8 mouse cellular contexts compared by ENCODE assay signal in the genomic region with DNA sequence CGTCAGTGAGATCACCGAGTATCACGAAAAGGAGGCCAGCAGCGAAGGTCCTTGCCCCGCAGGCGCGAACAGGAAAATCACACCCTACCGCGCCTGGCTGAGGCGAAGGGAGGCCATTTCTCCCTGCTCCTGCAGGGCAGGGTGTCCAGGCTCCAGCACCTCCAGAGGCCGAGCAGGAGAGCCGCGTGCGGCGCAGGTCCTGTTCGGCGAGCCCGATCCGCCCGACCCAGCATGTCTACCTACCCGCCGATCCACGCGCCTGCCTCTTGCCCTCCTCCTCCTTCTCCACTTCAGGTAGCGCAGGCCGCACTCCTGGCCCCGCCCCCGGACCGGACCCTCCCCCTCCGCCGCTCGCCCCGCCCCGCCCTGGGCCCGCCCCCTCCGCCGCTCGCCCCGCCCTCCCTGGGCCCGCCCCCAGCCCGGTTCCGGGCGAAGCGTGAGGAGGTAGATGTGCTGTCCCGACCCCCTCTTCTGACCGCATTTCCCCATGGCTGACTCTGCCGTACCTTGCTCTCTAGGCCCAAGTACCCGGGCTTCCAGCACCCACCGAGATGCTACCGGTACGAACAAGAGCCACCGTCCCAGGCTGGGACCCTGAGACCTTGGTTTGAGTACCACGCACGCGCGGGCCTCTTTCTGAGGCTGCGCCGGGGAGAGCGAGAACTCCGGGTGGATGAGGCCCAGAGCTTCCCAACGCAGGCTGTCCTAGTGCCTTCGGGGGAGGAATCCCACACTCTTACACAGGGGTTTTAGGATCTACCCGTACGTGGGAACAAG. TPM values are rescaled to one million over a fixed set of nuclear protein-coding genes. Genes with fewer than 3 reads are reported as not detected.
A peak's percentile ranks its signal among the peaks of the same experiment; 100 is the strongest.
DNase-seq lines count a peak whose midpoint lies in the region; ATAC-seq and TF ChIP-seq lines count a peak whose summit lies in the region.

Gene Rpap2 (plus strand): TSS at position 73 of the 777 bp plus-strand sequence.
Gene Glmn (minus strand): TSS at position 588 of the 777 bp plus-strand sequence.

- H3K4me2 ChIP-seq in heart, embryonic 15.5 days, result peak within 1 kb of the TSS; percentile 85
- peak within 1 kb of the TSS; percentile 76 for H3K4me2 ChIP-seq in liver, embryonic 14.5 days (ENCODE audit: low read depth)
- peak within 1 kb of the TSS; percentile 63 for H3K4me2 ChIP-seq in neural tube, embryonic 11.5 days (ENCODE audit: low read depth)
- peak within 1 kb of the TSS; percentile 64 for H3K4me2 ChIP-seq in stomach, postnatal 0 days (replicated peaks; ENCODE audit: low read depth)

- H3K9me3 ChIP-seq in forebrain, embryonic 10.5 days, result no peaks in the 10 kb centered on the region
- no peaks in the 10 kb centered on the region for H3K9me3 ChIP-seq in heart, embryonic 15.5 days (replicated peaks)
- no peaks in the 10 kb centered on the region for H3K9me3 ChIP-seq in liver, embryonic 14.5 days (ENCODE audit: control insufficient read depth, low read length)
- H3K9me3 ChIP-seq in neural tube, embryonic 11.5 days (ENCODE audit: control insufficient read depth, low read length), result no peaks in the 10 kb centered on the region
- no peaks in the 10 kb centered on the region for H3K9me3 ChIP-seq in stomach, postnatal 0 days (ENCODE audit: control insufficient read depth, low read length)

- no peaks in the 10 kb centered on the region for H3K27me3 ChIP-seq in forebrain, embryonic 10.5 days (ENCODE audit: poor library complexity, severe bottlenecking)
- H3K27me3 ChIP-seq in heart, embryonic 15.5 days, result no peaks in the 10 kb centered on the region
- H3K27me3 ChIP-seq in liver, embryonic 14.5 days (ENCODE audit: control insufficient read depth, insufficient read depth, low read length), result no peaks in the 10 kb centered on the region
- no peaks in the 10 kb centered on the region for H3K27me3 ChIP-seq in neural tube, embryonic 11.5 days (ENCODE audit: control insufficient read depth, insufficient read depth, low read length)
- H3K27me3 ChIP-seq in stomach, postnatal 0 days (ENCODE audit: control insufficient read depth, insufficient read depth, low read length), result no peaks in the 10 kb centered on the region

- peaks cover 27% of the 10 kb centered on the region for H3K36me3 ChIP-seq in forebrain, embryonic 10.5 days (replicated peaks)
- H3K36me3 ChIP-seq in heart, embryonic 15.5 days, result peaks cover 15% of the 10 kb centered on the region; the same call in 1 of the 2 replicates
- H3K36me3 ChIP-seq in liver, embryonic 14.5 days (replicated peaks; ENCODE audit: control insufficient read depth, insufficient read depth, low read depth), result no peaks in the 10 kb centered on the region; the same call in 1 of the 2 replicates
- H3K36me3 ChIP-seq in neural tube, embryonic 11.5 days (ENCODE audit: control insufficient read depth, insufficient read depth, low read length), result no peaks in the 10 kb centered on the region
- H3K36me3 ChIP-seq in stomach, postnatal 0 days (ENCODE audit: control insufficient read depth, insufficient read depth, low read length), result no peaks in the 10 kb centered on the region

- H3K9ac ChIP-seq in heart, embryonic 15.5 days, result peak within 1 kb of the TSS; percentile 80
- peak within 1 kb of the TSS; percentile 81 for H3K9ac ChIP-seq in liver, embryonic 14.5 days (replicated peaks)
- peak within 1 kb of the TSS; percentile 72 for H3K9ac ChIP-seq in neural tube, embryonic 11.5 days (ENCODE audit: low read length)
- peak within 1 kb of the TSS; percentile 79 for H3K9ac ChIP-seq in stomach, postnatal 0 days (ENCODE audit: low read length)

- no peak for TF ChIP-seq EP300 in liver, embryonic 14.5 days (IDR thresholded peaks at IDR 0.05; ENCODE audit: low read depth)
- no peak for TF ChIP-seq EP300 in stomach, postnatal 0 days (optimal IDR thresholded peaks at IDR 0.05)

- peak within 1 kb of the TSS; percentile 95 for H3K27ac ChIP-seq in forebrain, embryonic 10.5 days
- H3K27ac ChIP-seq in heart, embryonic 15.5 days, result peak within 1 kb of the TSS; percentile 88
- no peak within 1 kb of the TSS; the same call in 1 of the 2 replicates for H3K27ac ChIP-seq in liver, embryonic 14.5 days
- peak within 1 kb of the TSS; percentile 57 for H3K27ac ChIP-seq in neural tube, embryonic 11.5 days (ENCODE audit: low read depth, low read length)
- H3K27ac ChIP-seq in stomach, postnatal 0 days (replicated peaks), result peak within 1 kb of the TSS; percentile 86

- peak within 1 kb of the TSS; percentile 80 for H3K4me3 ChIP-seq in forebrain, embryonic 10.5 days
- peak within 1 kb of the TSS; percentile 78 for H3K4me3 ChIP-seq in heart, embryonic 15.5 days
- peak within 1 kb of the TSS; percentile 83 to 90 for H3K4me3 ChIP-seq in liver, embryonic 14.5 days (ENCODE audit: insufficient read depth in 1 of 2, low read depth in 2 of 2, low read length in 2 of 2)
- peak within 1 kb of the TSS; percentile 67 for H3K4me3 ChIP-seq in neural tube, embryonic 11.5 days (ENCODE audit: low read depth, low read length)
- peak within 1 kb of the TSS; percentile 69 for H3K4me3 ChIP-seq in stomach, postnatal 0 days (ENCODE audit: low read depth, low read length)

- DNase-seq in CD8-positive naive resting alpha-beta T cell, adult 2 months (ENCODE audit: low read depth in 2 of 2, low spot score in 2 of 2), result peak; percentile 78 to 79
- peak; percentile 47 for DNase-seq in c-Kit-positive CD71-negative TER-119-negative erythroid progenitor cells, embryonic 14.5 days (ENCODE audit: low read depth)
- DNase-seq in forebrain, embryonic 10.5 days (ENCODE audit: extremely low spot score, low spot score), result peak; percentile 89
- DNase-seq in kidney, postnatal 25 days, result peak; percentile 89 to 94
- peak; percentile 54 to 63 (median 62) for DNase-seq in liver, embryonic 14.5 days (ENCODE audit: low read depth in 3 of 3, low spot score in 3 of 3)
- peak; percentile 91 for DNase-seq in neural tube, embryonic 11.5 days (ENCODE audit: low spot score)
- peak; percentile 93 for DNase-seq in stomach, postnatal 0 days (ENCODE audit: low spot score)

- ATAC-seq in heart, embryonic 15.5 days (replicated peaks; ENCODE audit: insufficient number of reproducible peaks, insufficient read depth, low FRiP score, low read depth), result peak; percentile 96
- ATAC-seq in liver, embryonic 14.5 days (ENCODE audit: insufficient read depth), result peak; percentile 95
- ATAC-seq in neural tube, embryonic 11.5 days (ENCODE audit: insufficient read depth, low FRiP score, low TSS enrichment), result peak; percentile 96
- ATAC-seq in stomach, postnatal 0 days (ENCODE audit: low FRiP score, low TSS enrichment), result peak; percentile 97

- H3K4me1 ChIP-seq in forebrain, embryonic 10.5 days, result peaks cover 18% of the 10 kb centered on the region
- peaks cover 6% of the 10 kb centered on the region for H3K4me1 ChIP-seq in heart, embryonic 15.5 days (replicated peaks)
- peaks cover 4% of the 10 kb centered on the region in 2 experiments; a peak in 2 of 4 replicates for H3K4me1 ChIP-seq in liver, embryonic 14.5 days (replicated peaks; ENCODE audit: control insufficient read depth in 2 of 2, insufficient read depth in 2 of 2, low read length in 1 of 2)
- H3K4me1 ChIP-seq in neural tube, embryonic 11.5 days (ENCODE audit: control insufficient read depth, insufficient read depth, low read length), result no peaks in the 10 kb centered on the region
- H3K4me1 ChIP-seq in stomach, postnatal 0 days (replicated peaks; ENCODE audit: control insufficient read depth, insufficient read depth), result no peaks in the 10 kb centered on the region

- TF ChIP-seq CTCF in liver, embryonic 14.5 days (IDR thresholded peaks at IDR 0.05; ENCODE audit: low read depth), result peak; percentile 22; the same call in 1 of the 2 replicates
- TF ChIP-seq CTCF in stomach, postnatal 0 days (IDR thresholded peaks at IDR 0.05; ENCODE audit: low read depth), result peak; percentile 13; the same call in 1 of the 2 replicates

- under 1% methylated on average over 53 of the region's 64 CpGs for WGBS in forebrain, embryonic 10.5 days
- WGBS in heart, embryonic 15.5 days, result under 1% methylated on average over 49 of the region's 64 CpGs
- 1% methylated on average over 54 of the region's 64 CpGs for WGBS in liver, embryonic 14.5 days (ENCODE audit: insufficient replicate concordance)
- WGBS in neural tube, embryonic 11.5 days, result under 1% methylated on average over 47 of the region's 64 CpGs
- WGBS in stomach, postnatal 0 days, result under 1% methylated on average over 30 of the region's 64 CpGs

RNA-seq across cellular contexts. Expression of gene Rpap2, which starts in this region (rescaled TPM):
- 19.0 and 19.1 TPM in 2 replicates for polyA plus RNA-seq in forebrain, embryonic 10.5 days (2016; fragmentation: Nextera tagmentation; extraction: Ambion mirVana)
- polyA plus RNA-seq in heart, embryonic 15.5 days (2015; fragmentation: Nextera tagmentation; extraction: Ambion mirVana), result 10.5 and 11.2 TPM in 2 replicates
- 1.4 and 2.6 TPM in 2 replicates for polyA plus RNA-seq in liver, embryonic 14.5 days (2012; rRNA removed)
- polyA plus RNA-seq in liver, embryonic 14.5 days (2014; fragmentation: Nextera tagmentation; extraction: Ambion mirVana), result 5.5 and 6.5 TPM in 2 replicates
- polyA plus RNA-seq in neural tube, embryonic 11.5 days (2014; fragmentation: Nextera tagmentation; extraction: Ambion mirVana), result 19.6 and 22.1 TPM in 2 replicates
- 10.2 and 10.4 TPM in 2 replicates for polyA plus RNA-seq in stomach, postnatal 0 days (2015; fragmentation: Nextera tagmentation; extraction: Ambion mirVana)

RNA-seq across cellular contexts. Expression of gene Glmn, which starts in this region (rescaled TPM):
- polyA plus RNA-seq in forebrain, embryonic 10.5 days (2016; fragmentation: Nextera tagmentation; extraction: Ambion mirVana), result 33.3 and 35.7 TPM in 2 replicates
- 16.1 and 18.0 TPM in 2 replicates for polyA plus RNA-seq in heart, embryonic 15.5 days (2015; fragmentation: Nextera tagmentation; extraction: Ambion mirVana)
- 1.6 and 3.1 TPM in 2 replicates for polyA plus RNA-seq in liver, embryonic 14.5 days (2012; rRNA removed)
- polyA plus RNA-seq in liver, embryonic 14.5 days (2014; fragmentation: Nextera tagmentation; extraction: Ambion mirVana), result 5.7 and 6.2 TPM in 2 replicates
- 30.3 and 32.2 TPM in 2 replicates for polyA plus RNA-seq in neural tube, embryonic 11.5 days (2014; fragmentation: Nextera tagmentation; extraction: Ambion mirVana)
- 15.9 and 16.3 TPM in 2 replicates for polyA plus RNA-seq in stomach, postnatal 0 days (2015; fragmentation: Nextera tagmentation; extraction: Ambion mirVana)
